Mouse (Mus musculus) telencephalon, adult 2 months (tissue): Measurements from ENCODE around the gene Gm13275.
"Not testable (repeated sequence)": the region's sequence is repeated elsewhere in the genome, so short reads cannot be mapped to it uniquely, and the experiment has no call there.

Experiments used
- DNase-seq: peaks from one replicate; pipeline ENCODE4 v3.0.0-alpha.2; 2011; ENCODE audit warnings: low read depth, low spot score

Gm13275 gene

GRCm38 (mm10) chr4:88797097-88797496, 2.8 kb downstream of the Gm13275 start, which contains the start of gene Gm13279:
TSS of gene Gm13279 (plus strand) at chr4:88797397.
- not testable (repeated sequence) for DNase-seq

GRCm38 (mm10) chr4:88799365-88799764, 5.1 kb downstream of the Gm13275 start, which contains the start of gene Gm13285:
TSS of gene Gm13285 (plus strand) at chr4:88799665.
- DNase-seq: not testable (repeated sequence)

- DNase-seq: not testable (repeated sequence)
Measured at GRCm38 (mm10) chr4:88802954-88803353, 8.7 kb downstream of the Gm13275 start, which contains the start of gene Gm13287. TSS of gene Gm13287 (plus strand) at chr4:88803254.

GRCm38 (mm10) chr4:88805231-88805630, 10.9 kb downstream of the Gm13275 start, which contains the start of gene Gm13288:
TSS of gene Gm13288 (plus strand) at chr4:88805531.
- DNase-seq: not testable (repeated sequence)

- not testable (repeated sequence) for DNase-seq
Measured at GRCm38 (mm10) chr4:88805761-88806160, 11.5 kb downstream of the Gm13275 start.

GRCm38 (mm10) chr4:88815928-88816327, 21.6 kb downstream of the Gm13275 start, which contains the start of gene Ifna7:
TSS of gene Ifna7 (plus strand) at chr4:88816228.
- no peak for DNase-seq

GRCm38 (mm10) chr4:88819659-88820058, 25.4 kb downstream of the Gm13275 start, which contains the start of gene Ifna11:
TSS of gene Ifna11 (plus strand) at chr4:88819959.
- DNase-seq: no peak

- DNase-seq: no peak
Measured at GRCm38 (mm10) chr4:88822995-88823394, 28.7 kb downstream of the Gm13275 start.

GRCm38 (mm10) chr4:88827116-88827515, 32.8 kb downstream of the Gm13275 start, which contains the start of gene Ifna6:
TSS of gene Ifna6 (plus strand) at chr4:88827416.
- not testable (repeated sequence) for DNase-seq

- no peak for DNase-seq
Measured at GRCm38 (mm10) chr4:88830523-88830922, 36.2 kb downstream of the Gm13275 start.

- not testable (repeated sequence) for DNase-seq
Measured at GRCm38 (mm10) chr4:88835225-88835624, 40.9 kb downstream of the Gm13275 start, which contains the start of gene Ifna5. TSS of gene Ifna5 (plus strand) at chr4:88835525.

- no peak for DNase-seq
Measured at GRCm38 (mm10) chr4:88838828-88839227, 44.5 kb downstream of the Gm13275 start.

GRCm38 (mm10) chr4:88840058-88840457, 45.8 kb downstream of the Gm13275 start:
- DNase-seq: no peak

GRCm38 (mm10) chr4:88841438-88841911, 47.2 kb downstream of the Gm13275 start, which contains the start of gene Ifna4:
TSS of gene Ifna4 (plus strand) at chr4:88841861.
- DNase-seq: no peak
